16 mouse cellular contexts compared by ENCODE assay signal in genomic region chr2:166316409-166316916, GRCm38 (mm10).
DNase-seq lines count a peak whose midpoint lies in the region; ATAC-seq and TF ChIP-seq lines count a peak whose summit lies in the region.
"Had no signal": no experiment of that assay in that cellular context is flagged by ENCODE, and none has a peak within 500 bp of the region (broad histone marks: within the 10 kb centered on the region; RNA-seq: fewer than 3 reads in every experiment).

No protein-coding gene starts in this region.

- no peak overlapping the region for H3K4me2 ChIP-seq in midbrain, embryonic 15.5 days
- H3K4me2 ChIP-seq in forebrain, embryonic 13.5 days, result 0 out of 2 replicates have a peak overlapping the region, but pooled peaks have one; percentile 1
- no peak overlapping the region for H3K4me2 ChIP-seq in hindbrain, postnatal 0 days (ENCODE audit: low read depth, low read length)
- no peak overlapping the region for H3K4me2 ChIP-seq in neural tube, embryonic 13.5 days
- H3K4me2 ChIP-seq: limb, embryonic 15.5 days; lung, embryonic 14.5 days; stomach, embryonic 15.5 days had no signal

- H3K9me3 ChIP-seq in midbrain, embryonic 10.5 days (replicated peaks), result no peaks in the 10 kb centered on the region
- H3K9me3 ChIP-seq in midbrain, embryonic 15.5 days, result no peaks in the 10 kb centered on the region
- no peaks in the 10 kb centered on the region for H3K9me3 ChIP-seq in forebrain, embryonic 13.5 days (replicated peaks)
- H3K9me3 ChIP-seq in hindbrain, postnatal 0 days (ENCODE audit: low read length), result no peaks in the 10 kb centered on the region
- H3K9me3 ChIP-seq in neural tube, embryonic 13.5 days, result no peaks in the 10 kb centered on the region
- H3K9me3 ChIP-seq: limb, embryonic 15.5 days; megakaryocyte, embryonic 14.5 days; stomach, embryonic 15.5 days had no signal

- no peak for ATAC-seq in midbrain, embryonic 15.5 days (replicated peaks)
- no peak for ATAC-seq in forebrain, embryonic 13.5 days
- peak; percentile 63; the same call in 1 of the 2 replicates for ATAC-seq in hindbrain, postnatal 0 days
- peak; percentile 80 for ATAC-seq in neural tube, embryonic 13.5 days (ENCODE audit: low read depth)

- peak overlapping the region; percentile 18; the same call in 1 of the 2 replicates for H3K4me3 ChIP-seq in midbrain, embryonic 10.5 days
- H3K4me3 ChIP-seq in midbrain, embryonic 15.5 days, result no peak overlapping the region
- H3K4me3 ChIP-seq in forebrain, embryonic 13.5 days, result no peak overlapping the region
- H3K4me3 ChIP-seq in hindbrain, postnatal 0 days (ENCODE audit: low read length), result no peak overlapping the region
- no peak overlapping the region for H3K4me3 ChIP-seq in neural tube, embryonic 13.5 days
- no peak overlapping the region for H3K4me3 ChIP-seq in cerebellum, adult 2 months (replicated peaks; ENCODE audit: insufficient read depth, low read depth, low read length)
- H3K4me3 ChIP-seq: limb, embryonic 15.5 days; megakaryocyte, embryonic 14.5 days; stomach, embryonic 15.5 days had no signal

- peak overlapping the region; percentile 65 for H3K27ac ChIP-seq in midbrain, embryonic 10.5 days (replicated peaks)
- H3K27ac ChIP-seq in midbrain, embryonic 15.5 days, result no peak overlapping the region
- no peak overlapping the region for H3K27ac ChIP-seq in forebrain, embryonic 13.5 days
- no peak overlapping the region for H3K27ac ChIP-seq in hindbrain, postnatal 0 days
- H3K27ac ChIP-seq in neural tube, embryonic 13.5 days (replicated peaks), result 0 out of 2 replicates have a peak overlapping the region, but pooled peaks have one; percentile 2
- H3K27ac ChIP-seq in cerebellum, adult 2 months (ENCODE audit: insufficient read depth, low read length), result no peak overlapping the region
- H3K27ac ChIP-seq: kidney, postnatal 0 days; limb, embryonic 15.5 days; stomach, embryonic 15.5 days had no signal

- H3K36me3 ChIP-seq in midbrain, embryonic 10.5 days, result no peaks in the 10 kb centered on the region
- H3K36me3 ChIP-seq in midbrain, embryonic 15.5 days (replicated peaks), result no peaks in the 10 kb centered on the region
- no peaks in the 10 kb centered on the region for H3K36me3 ChIP-seq in forebrain, embryonic 13.5 days (ENCODE audit: poor library complexity, severe bottlenecking)
- H3K36me3 ChIP-seq in hindbrain, postnatal 0 days (ENCODE audit: insufficient read depth, low read length), result no peaks in the 10 kb centered on the region
- H3K36me3 ChIP-seq in neural tube, embryonic 13.5 days, result no peaks in the 10 kb centered on the region
- H3K36me3 ChIP-seq: limb, embryonic 15.5 days; stomach, embryonic 15.5 days had no signal

- 8% methylated on average over 10 of the region's 10 CpGs for WGBS in midbrain, embryonic 10.5 days
- WGBS in midbrain, embryonic 15.5 days, result 6% methylated on average over 10 of the region's 10 CpGs
- WGBS in forebrain, embryonic 13.5 days, result 6% methylated on average over 10 of the region's 10 CpGs
- 14% methylated on average over 10 of the region's 10 CpGs for WGBS in hindbrain, postnatal 0 days
- 8% methylated on average over 10 of the region's 10 CpGs for WGBS in neural tube, embryonic 13.5 days
- 21% methylated on average over 10 of the region's 10 CpGs for WGBS in cerebellum, adult 2 months

- H3K4me1 ChIP-seq in midbrain, embryonic 10.5 days, result peaks cover 26% of the 10 kb centered on the region
- peaks cover 11% of the 10 kb centered on the region for H3K4me1 ChIP-seq in midbrain, embryonic 15.5 days
- H3K4me1 ChIP-seq in forebrain, embryonic 13.5 days, result peaks cover 10% of the 10 kb centered on the region
- no peaks in the 10 kb centered on the region for H3K4me1 ChIP-seq in hindbrain, postnatal 0 days (ENCODE audit: insufficient read depth, low read length)
- peaks cover 17% of the 10 kb centered on the region for H3K4me1 ChIP-seq in neural tube, embryonic 13.5 days (replicated peaks)
- H3K4me1 ChIP-seq in cerebellum, adult 2 months (ENCODE audit: control insufficient read depth, insufficient read depth, low read length), result no peaks in the 10 kb centered on the region
- H3K4me1 ChIP-seq: megakaryocyte, embryonic 14.5 days; stomach, embryonic 15.5 days had no signal

- no peak for TF ChIP-seq CTCF in hindbrain, postnatal 0 days (IDR thresholded peaks at IDR 0.05; ENCODE audit: low read depth)
- TF ChIP-seq CTCF in cerebellum, adult 2 months (IDR thresholded peaks at IDR 0.05; ENCODE audit: borderline replicate concordance, insufficient read depth, low read depth, low read length), result no peak

- TF ChIP-seq POLR2A in cerebellum, adult 2 months (IDR thresholded peaks at IDR 0.05; ENCODE audit: borderline replicate concordance, insufficient read depth, low read length), result no peak

- H3K9ac ChIP-seq in midbrain, embryonic 15.5 days, result no peak overlapping the region
- no peak overlapping the region for H3K9ac ChIP-seq in forebrain, embryonic 13.5 days
- no peak overlapping the region for H3K9ac ChIP-seq in hindbrain, postnatal 0 days (replicated peaks; ENCODE audit: low read length)
- no peak overlapping the region for H3K9ac ChIP-seq in neural tube, embryonic 13.5 days
- H3K9ac ChIP-seq: limb, embryonic 15.5 days; lung, embryonic 14.5 days; stomach, embryonic 15.5 days had no signal

- H3K27me3 ChIP-seq in midbrain, embryonic 10.5 days (ENCODE audit: low read depth, poor library complexity, severe bottlenecking), result peaks cover 94% of the 10 kb centered on the region
- H3K27me3 ChIP-seq in midbrain, embryonic 15.5 days (replicated peaks), result peaks cover 31% of the 10 kb centered on the region
- H3K27me3 ChIP-seq in forebrain, embryonic 13.5 days, result peaks cover 25% of the 10 kb centered on the region; the same call in 1 of the 2 replicates
- no peaks in the 10 kb centered on the region for H3K27me3 ChIP-seq in hindbrain, postnatal 0 days (ENCODE audit: insufficient read depth, low read length)
- peaks cover 66% of the 10 kb centered on the region for H3K27me3 ChIP-seq in neural tube, embryonic 13.5 days
- H3K27me3 ChIP-seq in cerebellum, adult 2 months (ENCODE audit: control insufficient read depth, insufficient read depth, low read length), result no peaks in the 10 kb centered on the region
- H3K27me3 ChIP-seq: limb, embryonic 15.5 days; stomach, embryonic 15.5 days had no signal

- DNase-seq in midbrain, embryonic 10.5 days (ENCODE audit: low spot score), result peak; percentile 72
- peak; percentile 54 for DNase-seq in hindbrain, postnatal 0 days (ENCODE audit: low spot score)
- DNase-seq in spleen, adult 12 weeks (ENCODE audit: low spot score), result no peak
- DNase-seq in urinary bladder, postnatal 10 days (ENCODE audit: low spot score), result no peak
- DNase-seq in cerebellum, adult 2 months, result no peak
- DNase-seq: B cell, adult 2 months; cerebellum, postnatal 10 days; lung, embryonic 14.5 days; thymus, postnatal 36 days had no signal

Comparison
In these comparisons a context has a peak if more than half of its experiments do, and no peak if none do; other contexts are left out.
1. H3K27ac ChIP-seq: peak in midbrain, embryonic 10.5 days (single experiment) and neural tube, embryonic 13.5 days (single experiment); none in midbrain, embryonic 15.5 days (single experiment), forebrain, embryonic 13.5 days (single experiment), hindbrain, postnatal 0 days (single experiment) and cerebellum, adult 2 months (single experiment).
2. DNase-seq: peak in midbrain, embryonic 10.5 days (single experiment) and hindbrain, postnatal 0 days (single experiment); none in spleen, adult 12 weeks (single experiment), urinary bladder, postnatal 10 days (single experiment) and cerebellum, adult 2 months (0 of 2).
3. ATAC-seq: peak in hindbrain, postnatal 0 days (single experiment) and neural tube, embryonic 13.5 days (single experiment); none in midbrain, embryonic 15.5 days (single experiment) and forebrain, embryonic 13.5 days (single experiment).